Mouse (Mus musculus) stomach, postnatal 0 days (tissue): ENCODE measurements at regions not wholly inside any gene's neighbourhood (a gene's known extent, or its start where the extent isn't known, plus 50 kb on each side); places are given as distances from the start of the nearest gene placed in this dataset.

ENCODE experiments used
- ATAC-seq: fragments of 200-750 bp; cut with Nextera tagmentation; 2 replicates; pipeline ENCODE4 v1.8.0; 2017; ENCODE audit not compliant: low FRiP score, low TSS enrichment
- DNase-seq: peaks from one replicate; pipeline ENCODE4 v3.0.0-alpha.2; 2016; ENCODE audit warnings: low spot score
- H3K27ac ChIP-seq: fragments of 300-500 bp; sonication (generic); replicated peaks from 2 replicates; pipeline ENCODE4 v1.5.1; 2014; ENCODE audit warnings: mild to moderate bottlenecking, control low read depth
- H3K27me3 ChIP-seq: fragments of 300-500 bp; sonication (generic); 2 replicates; pipeline ENCODE4 v1.6.1; 2014; ENCODE audit warnings: low read length; ENCODE audit not compliant: control insufficient read depth, insufficient read depth
- H3K36me3 ChIP-seq: fragments of 300-500 bp; sonication (generic); 2 replicates; pipeline ENCODE4 v1.6.1; 2014; ENCODE audit warnings: low read length, mixed read lengths; ENCODE audit not compliant: control insufficient read depth, insufficient read depth
- H3K4me1 ChIP-seq: fragments of 300-500 bp; sonication (generic); replicated peaks from 2 replicates; pipeline ENCODE4 v1.6.1; 2014; ENCODE audit warnings: antibody characterized with exemption; ENCODE audit not compliant: control insufficient read depth, insufficient read depth
- H3K4me2 ChIP-seq: fragments of 300-500 bp; sonication (generic); replicated peaks from 2 replicates; pipeline ENCODE4 v1.6.1; 2014; ENCODE audit warnings: low read depth, mild to moderate bottlenecking, control low read depth, moderate library complexity
- H3K4me3 ChIP-seq: fragments of 300-500 bp; sonication (generic); 2 replicates; pipeline ENCODE4 v1.5.1; 2014; ENCODE audit warnings: low read depth, low read length, control low read depth
- H3K9ac ChIP-seq: fragments of 300-500 bp; sonication (generic); 2 replicates; pipeline ENCODE4 v1.6.1; 2014; ENCODE audit warnings: mild to moderate bottlenecking, low read length, control low read depth, mixed read lengths
- H3K9me3 ChIP-seq: fragments of 300-500 bp; sonication (generic); 2 replicates; pipeline ENCODE4 v1.6.1; 2016; ENCODE audit warnings: low read length; ENCODE audit not compliant: control insufficient read depth
- CTCF ChIP-seq: IDR thresholded peaks from 2 replicates; pipeline ENCODE4 v1.5.1; 2016; ENCODE audit warnings: antibody characterized with exemption, low read depth, mild to moderate bottlenecking, moderate library complexity
- EP300 ChIP-seq: optimal IDR thresholded peaks from 2 replicates; pipeline ENCODE3; 2016; ENCODE audit warnings: antibody characterized with exemption
- WGBS: fragments of 180-500 bp; shearing (Covaris S2); extraction: QIAGEN DNeasy Blood & Tissue Kit; methylation state at CpG from one replicate; pipeline ENCODE4 v1.1.7; 2014; 5-methylcytosine and 5-hydroxymethylcytosine counted together

DNA sequence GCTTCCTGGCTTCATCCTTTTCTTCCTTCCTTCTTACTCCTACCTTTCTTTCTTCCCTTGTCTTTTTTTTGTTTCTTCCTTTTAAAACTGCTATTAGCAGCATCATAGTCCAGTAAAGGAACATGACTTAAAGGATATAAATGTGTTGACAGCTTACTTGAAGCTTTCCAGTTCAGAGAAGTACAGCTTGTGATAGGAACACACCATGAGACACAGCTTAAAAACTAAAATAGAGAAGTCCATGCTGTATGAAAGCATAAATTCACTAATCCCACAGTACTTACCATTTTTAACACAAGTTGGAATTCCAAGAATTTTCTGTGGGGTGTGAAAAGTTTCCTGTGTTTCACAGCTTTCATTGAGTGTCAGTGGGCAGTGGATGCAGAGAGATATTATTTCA, 173.4 kb downstream of the Anxa1 start:
- Histone ChIP-seq H3K9ac (no peak overlapping the region), H3K9me3 (no peaks in the 10 kb centered on the region), H3K27me3 (no peaks in the 10 kb centered on the region), H3K36me3 (no peaks in the 10 kb centered on the region), H3K4me2 (no peak overlapping the region), H3K4me1 (no peaks in the 10 kb centered on the region), H3K27ac (no peak overlapping the region), H3K4me3 (no peak overlapping the region)
- ATAC-seq (no peak), DNase-seq (no peak)
- TF ChIP-seq CTCF: no peak
- no peak for TF ChIP-seq EP300

DNA sequence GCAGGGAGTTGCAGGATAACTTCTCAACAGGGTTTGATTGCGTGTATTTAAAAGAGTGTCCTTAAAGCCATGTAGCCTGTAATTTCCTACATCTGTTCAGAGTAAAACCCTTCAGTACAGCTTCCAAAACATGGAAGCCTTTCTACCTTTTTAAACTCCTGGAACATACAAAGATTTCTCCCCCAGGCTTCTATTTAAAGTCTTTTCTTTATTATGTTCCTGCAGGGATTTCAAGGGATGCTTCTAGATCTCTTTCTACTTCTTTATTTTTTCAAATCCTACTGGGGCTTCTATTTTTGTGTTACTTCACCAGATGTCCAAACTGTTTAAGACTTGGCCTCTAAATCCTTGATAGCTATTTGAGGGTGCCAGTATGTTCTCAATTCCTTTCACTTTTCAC, 196.2 kb downstream of the Anxa1 start:
- H3K9ac ChIP-seq: no peak overlapping the region
- H3K9me3 ChIP-seq: no peaks in the 10 kb centered on the region
- no peak overlapping the region for H3K4me2 ChIP-seq
- no peaks in the 10 kb centered on the region for H3K36me3 ChIP-seq
- ATAC-seq (no peak), DNase-seq (no peak)
- no peaks in the 10 kb centered on the region for H3K4me1 ChIP-seq
- TF ChIP-seq EP300 (no peak), CTCF (no peak)
- H3K4me3 ChIP-seq: no peak overlapping the region
- WGBS: 73% methylated on average over 1 of the region's 1 CpGs
- H3K27me3 ChIP-seq: no peaks in the 10 kb centered on the region
- H3K27ac ChIP-seq: no peak overlapping the region

DNA sequence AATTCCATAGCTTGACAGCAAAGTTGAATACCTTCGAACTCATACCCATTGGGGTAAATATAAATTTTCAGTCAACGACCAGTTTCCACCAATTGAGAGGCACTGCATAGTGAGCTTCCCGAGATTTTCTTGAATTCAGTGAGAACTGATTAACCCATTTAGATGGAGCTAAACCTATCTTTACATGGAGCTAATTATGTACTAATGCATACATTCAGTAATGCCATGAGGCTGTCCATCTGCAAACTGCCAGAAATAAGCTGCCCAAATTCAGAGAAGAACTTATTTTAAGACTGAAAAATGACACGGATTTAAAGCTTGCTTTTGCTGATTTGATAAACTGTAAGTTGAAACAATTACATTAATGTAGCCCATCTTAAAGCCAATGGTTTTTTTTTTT, 208.9 kb downstream of the Anxa1 start:
- Histone ChIP-seq H3K27me3 (no peaks in the 10 kb centered on the region), H3K27ac (no peak overlapping the region), H3K4me2 (no peak overlapping the region), H3K4me3 (no peak overlapping the region), H3K4me1 (no peaks in the 10 kb centered on the region), H3K9ac (no peak overlapping the region), H3K36me3 (no peaks in the 10 kb centered on the region), H3K9me3 (no peaks in the 10 kb centered on the region)
- no peak for ATAC-seq
- 72% methylated on average over 4 of the region's 4 CpGs for WGBS
- TF ChIP-seq CTCF (no peak), EP300 (no peak)
- no peak for DNase-seq

DNA sequence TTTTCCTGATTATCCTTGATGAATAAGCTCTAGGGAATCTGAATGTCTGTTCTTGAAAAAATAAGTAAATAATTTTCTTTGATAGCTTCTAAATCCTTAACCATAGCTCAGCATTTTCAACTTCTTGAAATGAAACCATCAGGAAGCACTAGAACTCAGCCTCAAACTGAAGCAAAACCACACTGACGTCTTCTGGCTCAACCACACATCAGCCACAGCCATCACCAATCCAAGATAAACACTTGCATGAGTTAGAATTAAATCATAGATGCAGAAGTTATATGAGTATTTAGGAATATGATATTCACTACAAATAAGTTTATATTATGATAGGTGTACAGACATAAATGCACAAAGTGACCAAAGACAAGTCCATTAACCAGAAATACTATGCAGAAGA, 229.2 kb downstream of the Anxa1 start:
- Histone ChIP-seq H3K27me3 (no peaks in the 10 kb centered on the region), H3K9ac (no peak overlapping the region), H3K9me3 (no peaks in the 10 kb centered on the region), H3K27ac (no peak overlapping the region), H3K4me3 (no peak overlapping the region), H3K36me3 (no peaks in the 10 kb centered on the region), H3K4me2 (no peak overlapping the region), H3K4me1 (no peaks in the 10 kb centered on the region)
- WGBS: 63% methylated on average over 1 of the region's 1 CpGs
- TF ChIP-seq EP300 (no peak), CTCF (no peak)
- ATAC-seq (no peak), DNase-seq (no peak)

DNA sequence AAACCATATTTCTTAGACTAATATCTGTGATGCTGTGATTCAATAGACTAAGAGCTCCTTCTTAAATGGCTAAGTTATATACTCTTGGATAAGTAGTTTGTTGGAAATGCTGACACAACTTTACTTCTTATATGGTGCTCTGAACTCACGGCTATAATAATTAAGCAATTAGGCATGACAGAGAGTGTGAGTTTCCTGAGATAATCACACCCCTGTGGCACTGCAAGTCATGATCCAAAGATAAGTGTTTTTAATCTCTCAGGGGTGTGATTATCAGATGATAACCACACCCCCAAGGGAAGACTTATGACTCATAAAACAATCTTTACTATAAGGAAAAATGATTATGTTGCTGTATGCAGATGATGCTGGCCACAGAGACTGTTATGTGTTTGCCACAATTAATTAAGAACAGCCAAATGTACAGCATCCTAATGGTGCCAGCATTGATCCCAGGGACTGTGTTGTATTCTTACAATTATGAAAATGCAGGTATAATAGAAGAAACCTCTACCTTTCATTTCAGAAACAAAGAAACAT, 234.3 kb downstream of the Anxa1 start:
- no peak for DNase-seq
- Histone ChIP-seq H3K4me2 (no peak overlapping the region), H3K27ac (no peak overlapping the region), H3K4me1 (no peaks in the 10 kb centered on the region), H3K36me3 (no peaks in the 10 kb centered on the region), H3K4me3 (no peak overlapping the region), H3K27me3 (no peaks in the 10 kb centered on the region), H3K9ac (no peak overlapping the region), H3K9me3 (no peaks in the 10 kb centered on the region)
- no peak for ATAC-seq
- no peak for TF ChIP-seq CTCF
- no peak for TF ChIP-seq EP300
- WGBS: 72% methylated on average over 1 of the region's 1 CpGs

DNA sequence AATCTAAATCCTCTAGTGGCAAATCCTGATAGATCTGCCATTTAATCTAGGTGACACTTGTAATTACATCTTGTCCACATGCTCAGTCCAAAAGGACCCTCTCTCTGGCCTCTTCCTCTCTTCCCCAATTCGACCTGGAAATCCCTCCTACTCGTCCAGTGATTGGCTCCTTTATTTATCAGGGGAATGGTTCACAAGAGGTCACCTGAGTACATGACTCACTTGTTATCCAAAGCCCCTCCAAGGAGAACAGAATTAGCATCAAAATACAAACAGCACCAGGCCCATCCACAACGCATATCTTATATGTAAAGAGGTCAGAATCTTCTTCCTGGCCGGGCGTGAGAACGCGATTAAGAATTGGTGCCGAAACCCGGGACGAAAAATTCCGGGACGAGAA, 251.2 kb downstream of the Anxa1 start:
- Histone ChIP-seq H3K36me3 (no peaks in the 10 kb centered on the region), H3K9ac (no peak overlapping the region), H3K4me1 (no peaks in the 10 kb centered on the region), H3K27me3 (no peaks in the 10 kb centered on the region), H3K27ac (no peak overlapping the region), H3K4me2 (no peak overlapping the region), H3K9me3 (no peaks in the 10 kb centered on the region), H3K4me3 (no peak overlapping the region)
- 92% methylated on average over 12 of the region's 12 CpGs for WGBS
- no peak for DNase-seq
- TF ChIP-seq EP300 (no peak), CTCF (no peak)
- ATAC-seq: no peak
